Mouse (Mus musculus): ENCODE data around the gene Fezf2. TPM values are rescaled to one million over a fixed set of nuclear protein-coding genes. Genes with fewer than 3 reads are reported as not detected.

Gene Fezf2
- polyA plus RNA-seq, 1 experiment from 2014 or later: 0.11 TPM

GRCm38 (mm10) chr14:12344746-12345240 lies 3.2 kb downstream of the Fezf2 start:
- no peak overlapping the region for H3K9ac ChIP-seq (ENCODE audit: low read depth, low read length)
- DNase-seq (ENCODE audit: low spot score): peak; percentile 37

DNA sequence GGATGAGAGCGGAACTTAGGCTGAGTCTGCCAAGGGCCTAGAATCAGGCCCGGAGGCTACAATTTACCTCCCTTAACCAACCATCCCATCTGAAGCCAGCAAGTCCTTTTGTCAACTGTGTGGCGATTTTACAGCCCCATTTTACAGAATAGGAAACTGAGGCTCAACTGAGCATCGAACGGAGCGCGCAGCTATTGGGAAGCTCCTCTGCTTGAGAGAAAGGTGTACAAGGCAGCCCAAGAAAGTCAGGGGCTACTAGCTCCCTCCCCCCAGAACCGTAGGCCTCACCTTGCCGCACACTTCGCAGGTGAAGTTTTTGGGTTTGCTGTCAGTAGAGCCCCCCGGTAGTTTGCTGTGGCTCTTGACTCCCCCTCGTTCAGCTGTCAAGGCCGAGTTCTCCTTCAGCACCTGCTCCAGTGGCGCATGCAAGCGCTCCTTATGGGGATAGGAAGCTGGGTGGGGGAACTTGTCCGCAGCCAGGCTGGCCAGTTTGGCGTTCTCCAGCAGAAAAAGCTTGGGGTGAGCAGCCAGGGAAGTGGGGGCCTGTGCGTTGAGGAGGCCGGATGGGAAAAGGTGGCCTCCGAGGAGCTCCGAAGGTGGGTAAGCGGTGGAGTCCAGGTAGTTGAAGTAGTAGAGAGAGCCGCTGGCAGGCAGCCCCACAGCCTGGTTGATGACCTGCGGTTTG lies 3.8 kb downstream of the Fezf2 start:
- Histone ChIP-seq H3K36me3 (ENCODE audit: control insufficient read depth, insufficient read depth, low read length) (no peaks in the 10 kb centered on the region), H3K4me3 (ENCODE audit: low read depth, low read length) (no peak overlapping the region), H3K9ac (ENCODE audit: low read depth, low read length) (no peak overlapping the region), H3K27ac (ENCODE audit: low read depth, low read length) (no peak overlapping the region), H3K9me3 (ENCODE audit: control insufficient read depth, low read length) (no peaks in the 10 kb centered on the region), H3K4me2 (no peak overlapping the region), H3K4me1 (replicated peaks; ENCODE audit: control insufficient read depth, insufficient read depth, low read length) (no peaks in the 10 kb centered on the region), H3K27me3 (replicated peaks; ENCODE audit: control insufficient read depth, insufficient read depth, low read length) (peaks cover 100% of the 10 kb centered on the region)
- no peak for ATAC-seq (replicated peaks; ENCODE audit: low FRiP score)
- peak; percentile 33 for DNase-seq (ENCODE audit: low spot score)
- 4% methylated on average over 24 of the region's 24 CpGs for WGBS

More at GRCm38 (mm10) chr14:12344746-12345240, 3.2 kb downstream of the Fezf2 start:
- Histone ChIP-seq H3K27ac (ENCODE audit: low read depth, low read length) (no peak overlapping the region), H3K4me3 (ENCODE audit: low read depth, low read length) (no peak overlapping the region), H3K9me3 (ENCODE audit: control insufficient read depth, low read length) (no peaks in the 10 kb centered on the region), H3K27me3 (replicated peaks; ENCODE audit: control insufficient read depth, insufficient read depth, low read length) (peaks cover 100% of the 10 kb centered on the region), H3K4me1 (replicated peaks; ENCODE audit: control insufficient read depth, insufficient read depth, low read length) (no peaks in the 10 kb centered on the region), H3K4me2 (no peak overlapping the region), H3K36me3 (ENCODE audit: control insufficient read depth, insufficient read depth, low read length) (no peaks in the 10 kb centered on the region)
- no peak for ATAC-seq (replicated peaks; ENCODE audit: low FRiP score)
- under 1% methylated on average over 39 of the region's 39 CpGs for WGBS

- ATAC-seq (replicated peaks; ENCODE audit: low FRiP score) (no peak), DNase-seq (ENCODE audit: low spot score) (no peak)
- WGBS: 6% methylated on average over 20 of the region's 20 CpGs
- H3K9ac ChIP-seq (ENCODE audit: low read depth, low read length): no peak overlapping the region
- H3K4me1 ChIP-seq (replicated peaks; ENCODE audit: control insufficient read depth, insufficient read depth, low read length): no peaks in the 10 kb centered on the region
- H3K27ac ChIP-seq (ENCODE audit: low read depth, low read length): no peak overlapping the region
- H3K36me3 ChIP-seq (ENCODE audit: control insufficient read depth, insufficient read depth, low read length): no peaks in the 10 kb centered on the region
- H3K4me3 ChIP-seq (ENCODE audit: low read depth, low read length): no peak overlapping the region
- H3K4me2 ChIP-seq: no peak overlapping the region
- peaks cover 98% of the 10 kb centered on the region for H3K27me3 ChIP-seq (replicated peaks; ENCODE audit: control insufficient read depth, insufficient read depth, low read length)
- H3K9me3 ChIP-seq (ENCODE audit: control insufficient read depth, low read length): no peaks in the 10 kb centered on the region
Observed at GRCm38 (mm10) chr14:12343451-12343941, 4.5 kb downstream of the Fezf2 start.

DNA sequence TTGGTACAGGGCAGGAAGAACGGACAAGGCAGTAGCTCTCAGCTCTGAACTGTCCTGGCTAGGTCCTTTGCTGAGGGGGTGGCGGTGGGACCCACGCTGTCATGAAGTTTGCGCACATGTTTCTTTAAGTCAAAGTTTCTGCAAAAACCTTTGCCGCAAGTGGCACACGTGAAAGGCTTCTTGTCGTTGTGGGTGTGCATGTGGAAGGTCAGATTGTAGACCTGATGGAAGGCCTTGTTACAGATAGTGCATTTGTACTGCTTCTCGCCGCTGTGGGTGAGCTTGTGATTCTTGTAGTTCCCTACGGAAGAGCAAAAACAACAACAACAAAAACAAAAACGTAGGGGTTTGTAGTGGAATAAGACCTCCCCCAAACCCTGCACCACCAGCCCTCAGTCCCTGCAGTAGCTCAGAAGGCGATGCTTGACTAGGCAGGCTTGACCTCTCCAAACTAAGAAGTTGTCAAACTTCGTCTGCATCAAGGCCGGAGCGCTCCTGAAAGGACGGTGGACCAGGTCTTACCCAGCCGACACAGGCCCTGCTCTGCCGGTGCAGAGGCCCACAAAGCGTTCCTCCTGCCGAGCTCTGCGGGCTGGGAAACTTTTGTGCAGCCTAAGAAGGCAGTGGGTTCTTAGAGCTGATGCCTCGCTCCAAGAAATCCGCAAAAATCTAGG lies 5.4 kb downstream of the Fezf2 start:
- WGBS: 1% methylated on average over 23 of the region's 23 CpGs
- H3K4me3 ChIP-seq (ENCODE audit: low read depth, low read length): no peak overlapping the region
- ATAC-seq (replicated peaks; ENCODE audit: low FRiP score) (no peak), DNase-seq (ENCODE audit: low spot score) (no peak)
- no peaks in the 10 kb centered on the region for H3K36me3 ChIP-seq (ENCODE audit: control insufficient read depth, insufficient read depth, low read length)
- H3K4me2 ChIP-seq: no peak overlapping the region
- H3K27me3 ChIP-seq (replicated peaks; ENCODE audit: control insufficient read depth, insufficient read depth, low read length): peaks cover 97% of the 10 kb centered on the region
- H3K9ac ChIP-seq (ENCODE audit: low read depth, low read length): no peak overlapping the region
- no peaks in the 10 kb centered on the region for H3K9me3 ChIP-seq (ENCODE audit: control insufficient read depth, low read length)
- H3K27ac ChIP-seq (ENCODE audit: low read depth, low read length): no peak overlapping the region
- H3K4me1 ChIP-seq (replicated peaks; ENCODE audit: control insufficient read depth, insufficient read depth, low read length): no peaks in the 10 kb centered on the region

DNA sequence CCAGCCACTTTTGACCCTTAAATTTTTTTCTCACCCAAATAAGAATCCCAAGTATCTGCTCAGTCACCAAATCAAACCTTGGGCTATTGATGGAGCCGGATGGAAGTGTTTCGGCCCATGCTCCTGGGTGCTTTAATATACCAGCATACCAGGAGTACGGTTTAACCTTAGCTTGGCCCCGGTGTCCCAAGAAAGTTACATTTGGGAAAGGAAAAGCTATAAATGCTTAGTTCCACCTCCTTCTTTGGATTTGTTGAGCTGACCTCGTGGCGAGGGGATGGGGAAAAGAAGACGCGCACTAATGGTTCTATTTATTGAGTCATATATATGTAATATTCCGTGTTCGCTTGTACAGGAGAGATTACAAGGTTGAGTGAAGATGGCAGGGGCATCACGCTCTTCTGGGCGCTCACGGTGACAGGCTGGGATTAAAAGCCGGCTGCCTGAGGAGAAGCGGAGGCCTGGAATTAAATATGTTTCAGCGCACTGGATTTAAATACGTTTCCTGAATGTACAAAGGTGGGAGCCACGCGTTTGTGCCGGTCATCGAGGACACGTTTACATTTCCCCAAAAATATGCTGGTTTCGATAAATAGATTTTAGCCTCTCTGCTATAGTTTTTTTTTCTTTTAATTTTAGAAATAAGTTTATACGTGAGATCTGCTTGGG lies 6.1 kb downstream of the Fezf2 start:
- DNase-seq (ENCODE audit: low spot score) (no peak), ATAC-seq (replicated peaks; ENCODE audit: low FRiP score) (no peak)
- Histone ChIP-seq H3K9ac (ENCODE audit: low read depth, low read length) (no peak overlapping the region), H3K27me3 (replicated peaks; ENCODE audit: control insufficient read depth, insufficient read depth, low read length) (peaks cover 96% of the 10 kb centered on the region), H3K4me2 (no peak overlapping the region), H3K4me1 (replicated peaks; ENCODE audit: control insufficient read depth, insufficient read depth, low read length) (no peaks in the 10 kb centered on the region), H3K4me3 (ENCODE audit: low read depth, low read length) (no peak overlapping the region), H3K36me3 (ENCODE audit: control insufficient read depth, insufficient read depth, low read length) (no peaks in the 10 kb centered on the region), H3K9me3 (ENCODE audit: control insufficient read depth, low read length) (no peaks in the 10 kb centered on the region), H3K27ac (ENCODE audit: low read depth, low read length) (no peak overlapping the region)
- 6% methylated on average over 24 of the region's 24 CpGs for WGBS

DNA sequence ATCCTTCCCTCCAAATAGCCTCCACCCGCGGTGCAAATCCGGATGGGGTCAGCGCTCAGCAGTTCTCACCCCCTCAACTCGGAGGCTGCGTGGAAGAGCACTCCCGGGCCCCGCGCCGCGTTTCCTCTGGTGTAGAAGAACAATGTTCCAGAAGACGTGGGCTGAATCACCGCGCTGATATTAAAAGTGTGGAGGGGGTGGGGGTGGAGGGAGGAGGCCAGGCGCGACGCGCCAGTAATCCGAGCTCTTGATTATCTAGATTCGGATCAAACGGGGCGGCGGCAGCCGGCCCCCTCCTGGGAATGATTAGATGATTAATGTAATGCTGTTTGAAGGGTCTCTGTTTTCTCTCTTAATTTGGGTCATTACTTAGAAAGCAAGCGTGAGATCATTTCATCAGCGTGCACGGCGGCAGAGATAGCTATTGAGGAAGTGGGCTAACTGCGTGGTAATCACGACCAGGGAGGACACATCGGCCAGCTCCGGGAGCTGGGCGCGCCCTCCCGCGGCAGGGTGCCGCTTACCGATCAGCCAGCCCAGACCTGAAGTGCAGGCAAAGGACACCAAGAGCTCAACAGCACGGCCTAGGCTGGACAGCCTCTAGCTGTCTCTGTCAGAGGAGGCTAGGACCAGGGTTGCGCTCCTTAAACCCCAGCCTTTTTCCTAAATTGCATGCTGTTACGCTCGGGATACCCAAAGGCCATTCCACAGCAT lies 6.8 kb downstream of the Fezf2 start:
- H3K4me2 ChIP-seq: no peak overlapping the region
- no peak overlapping the region for H3K9ac ChIP-seq (ENCODE audit: low read depth, low read length)
- DNase-seq (ENCODE audit: low spot score): peak; percentile 34
- no peaks in the 10 kb centered on the region for H3K4me1 ChIP-seq (replicated peaks; ENCODE audit: control insufficient read depth, insufficient read depth, low read length)
- no peaks in the 10 kb centered on the region for H3K36me3 ChIP-seq (ENCODE audit: control insufficient read depth, insufficient read depth, low read length)
- under 1% methylated on average over 42 of the region's 42 CpGs for WGBS
- no peak for ATAC-seq (replicated peaks; ENCODE audit: low FRiP score)
- H3K27me3 ChIP-seq (replicated peaks; ENCODE audit: control insufficient read depth, insufficient read depth, low read length): peaks cover 95% of the 10 kb centered on the region
- H3K4me3 ChIP-seq (ENCODE audit: low read depth, low read length): no peak overlapping the region
- no peak overlapping the region for H3K27ac ChIP-seq (ENCODE audit: low read depth, low read length)
- H3K9me3 ChIP-seq (ENCODE audit: control insufficient read depth, low read length): no peaks in the 10 kb centered on the region

DNA sequence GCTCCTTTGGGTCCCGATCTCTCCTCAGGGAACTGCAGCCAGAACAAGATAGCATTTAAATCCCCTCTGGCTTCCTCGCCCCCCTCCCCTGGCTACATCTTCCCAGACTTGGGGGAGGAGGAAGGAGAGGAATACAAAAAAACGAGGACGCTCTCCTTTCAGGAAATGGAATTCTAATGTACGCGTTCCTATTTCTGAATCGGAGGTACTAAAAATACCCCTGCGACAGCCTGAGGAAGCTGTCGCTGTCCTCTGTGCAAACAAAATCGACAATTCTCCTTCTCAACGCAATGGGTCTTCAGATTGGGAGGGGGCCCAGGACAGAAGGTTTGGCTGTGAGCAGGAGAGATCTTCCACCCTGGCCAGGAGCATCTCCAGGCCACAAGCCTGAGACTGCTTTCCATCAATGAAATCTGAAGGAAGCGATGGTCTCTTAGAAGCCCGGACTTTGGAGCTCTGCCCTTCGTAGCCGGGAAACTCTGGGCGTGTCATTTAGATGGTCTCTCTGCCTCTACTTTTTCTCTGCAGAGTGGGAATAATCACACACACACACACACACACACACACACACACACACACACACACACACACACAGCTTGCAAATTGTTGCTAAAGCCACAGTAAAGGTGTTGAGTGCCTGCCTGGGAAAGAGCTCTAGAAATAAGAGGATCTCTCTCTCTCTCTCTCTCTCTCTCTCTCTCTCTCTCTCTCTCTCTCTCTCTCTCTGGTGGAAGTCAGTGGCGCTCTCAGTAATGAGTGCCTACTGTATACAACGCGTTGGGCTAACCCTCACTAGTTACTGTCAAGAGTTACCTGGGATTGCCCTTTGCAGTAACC lies 7.5 kb downstream of the Fezf2 start:
- Histone ChIP-seq H3K36me3 (ENCODE audit: control insufficient read depth, insufficient read depth, low read length) (no peaks in the 10 kb centered on the region), H3K4me1 (replicated peaks; ENCODE audit: control insufficient read depth, insufficient read depth, low read length) (no peaks in the 10 kb centered on the region), H3K4me2 (no peak overlapping the region), H3K4me3 (ENCODE audit: low read depth, low read length) (no peak overlapping the region), H3K27me3 (replicated peaks; ENCODE audit: control insufficient read depth, insufficient read depth, low read length) (peaks cover 95% of the 10 kb centered on the region), H3K9me3 (ENCODE audit: control insufficient read depth, low read length) (no peaks in the 10 kb centered on the region), H3K27ac (ENCODE audit: low read depth, low read length) (no peak overlapping the region), H3K9ac (ENCODE audit: low read depth, low read length) (no peak overlapping the region)
- under 1% methylated on average over 18 of the region's 19 CpGs for WGBS
- no peak for ATAC-seq (replicated peaks; ENCODE audit: low FRiP score)
- no peak for DNase-seq (ENCODE audit: low spot score)
